Mouse (Mus musculus): ENCODE data around the gene Zdhhc18. TPM values are rescaled to one million over a fixed set of nuclear protein-coding genes. Genes with fewer than 3 reads are reported as not detected.
A peak's percentile ranks its signal among the peaks of the same experiment; 100 is the strongest.

Zdhhc18 gene
- total and polyA plus RNA-seq, 2 experiments from 2014 or later, result 1.7 to 11.4 TPM

GRCm38 (mm10) chr4:133686512-133686911 is 36.6 kb upstream of the Zdhhc18 start:
- no peak overlapping the region for H3K4me3 ChIP-seq (ENCODE audit: low read depth, low read length)
- WGBS, result 85% methylated on average over 11 of the region's 11 CpGs
- ATAC-seq (ENCODE audit: insufficient read depth, low read depth), result no peak
- H3K36me3 ChIP-seq (replicated peaks; ENCODE audit: control insufficient read depth, insufficient read depth, low read length), result peaks cover 96% of the 10 kb centered on the region
- no peak for TF ChIP-seq CTCF (IDR thresholded peaks at IDR 0.05; ENCODE audit: low read depth)
- H3K4me1 ChIP-seq (ENCODE audit: control insufficient read depth, insufficient read depth), result peaks cover 22% of the 10 kb centered on the region
- H3K27ac ChIP-seq (ENCODE audit: low read depth), result no peak overlapping the region
- no peak overlapping the region for H3K4me2 ChIP-seq (ENCODE audit: low read depth, low read length)
- H3K9ac ChIP-seq (replicated peaks; ENCODE audit: low read depth, low read length), result no peak overlapping the region
- no peaks in the 10 kb centered on the region for H3K27me3 ChIP-seq (ENCODE audit: control insufficient read depth, insufficient read depth, low read length)
- H3K9me3 ChIP-seq (replicated peaks; ENCODE audit: control insufficient read depth, low read length), result no peaks in the 10 kb centered on the region
- no peak for DNase-seq (ENCODE audit: low spot score)

DNA sequence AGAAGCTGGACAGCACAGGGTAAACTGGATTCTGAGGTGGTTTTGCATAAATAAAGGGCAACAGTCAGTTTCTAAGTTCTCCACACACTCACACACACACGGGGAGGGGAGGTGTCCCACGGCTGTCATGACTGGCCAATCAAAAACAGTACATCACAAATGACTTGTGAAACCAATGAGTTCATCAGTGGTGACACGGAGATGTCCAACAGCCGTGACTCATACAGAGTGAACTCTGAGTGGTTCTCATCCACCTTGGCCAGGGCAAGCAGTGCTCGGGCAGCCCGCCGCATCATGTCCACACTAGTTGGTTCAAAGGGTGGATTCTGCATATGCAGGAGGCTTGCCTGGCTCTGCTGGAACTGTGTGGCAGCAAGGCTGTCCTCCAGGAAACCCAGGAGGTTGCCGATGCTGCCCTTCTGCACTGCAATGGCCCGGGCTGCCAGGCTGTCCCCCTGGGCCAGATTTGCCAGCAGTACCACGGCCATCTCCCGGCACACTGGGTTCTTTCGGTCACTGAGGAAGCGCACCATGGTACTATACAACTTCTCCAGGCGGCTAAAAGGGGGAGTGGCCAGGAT is 30.3 kb upstream of the Zdhhc18 start:
- Histone ChIP-seq H3K27me3 (ENCODE audit: control insufficient read depth, insufficient read depth, low read length) (no peaks in the 10 kb centered on the region), H3K4me3 (ENCODE audit: low read depth, low read length) (no peak overlapping the region), H3K4me1 (ENCODE audit: control insufficient read depth, insufficient read depth) (peaks cover 10% of the 10 kb centered on the region), H3K4me2 (ENCODE audit: low read depth, low read length) (no peak overlapping the region), H3K36me3 (replicated peaks; ENCODE audit: control insufficient read depth, insufficient read depth, low read length) (peaks cover 59% of the 10 kb centered on the region), H3K9ac (replicated peaks; ENCODE audit: low read depth, low read length) (no peak overlapping the region), H3K9me3 (replicated peaks; ENCODE audit: control insufficient read depth, low read length) (no peaks in the 10 kb centered on the region), H3K27ac (ENCODE audit: low read depth) (no peak overlapping the region)
- 82% methylated on average over 14 of the region's 14 CpGs for WGBS
- no peak for TF ChIP-seq CTCF (IDR thresholded peaks at IDR 0.05; ENCODE audit: low read depth)
- TF ChIP-seq EP300 (IDR thresholded peaks at IDR 0.05; ENCODE audit: low read depth), result no peak
- ATAC-seq (ENCODE audit: insufficient read depth, low read depth) (no peak), DNase-seq (ENCODE audit: low spot score) (no peak)

- H3K4me1 ChIP-seq (ENCODE audit: control insufficient read depth, insufficient read depth), result peaks cover 17% of the 10 kb centered on the region
- no peak overlapping the region for H3K9ac ChIP-seq (replicated peaks; ENCODE audit: low read depth, low read length)
- no peaks in the 10 kb centered on the region for H3K27me3 ChIP-seq (ENCODE audit: control insufficient read depth, insufficient read depth, low read length)
- H3K27ac ChIP-seq (ENCODE audit: low read depth), result no peak overlapping the region
- ATAC-seq (ENCODE audit: insufficient read depth, low read depth) (no peak), DNase-seq (ENCODE audit: low spot score) (no peak)
- no peaks in the 10 kb centered on the region for H3K9me3 ChIP-seq (replicated peaks; ENCODE audit: control insufficient read depth, low read length)
- no peak for TF ChIP-seq CTCF (IDR thresholded peaks at IDR 0.05; ENCODE audit: low read depth)
- TF ChIP-seq EP300 (IDR thresholded peaks at IDR 0.05; ENCODE audit: low read depth), result no peak
- peaks cover 53% of the 10 kb centered on the region for H3K36me3 ChIP-seq (replicated peaks; ENCODE audit: control insufficient read depth, insufficient read depth, low read length)
- WGBS, result 82% methylated on average over 7 of the region's 7 CpGs
- H3K4me3 ChIP-seq (ENCODE audit: low read depth, low read length), result no peak overlapping the region
- no peak overlapping the region for H3K4me2 ChIP-seq (ENCODE audit: low read depth, low read length)
Observed at GRCm38 (mm10) chr4:133679629-133680028, 29.7 kb upstream of the Zdhhc18 start.

DNA sequence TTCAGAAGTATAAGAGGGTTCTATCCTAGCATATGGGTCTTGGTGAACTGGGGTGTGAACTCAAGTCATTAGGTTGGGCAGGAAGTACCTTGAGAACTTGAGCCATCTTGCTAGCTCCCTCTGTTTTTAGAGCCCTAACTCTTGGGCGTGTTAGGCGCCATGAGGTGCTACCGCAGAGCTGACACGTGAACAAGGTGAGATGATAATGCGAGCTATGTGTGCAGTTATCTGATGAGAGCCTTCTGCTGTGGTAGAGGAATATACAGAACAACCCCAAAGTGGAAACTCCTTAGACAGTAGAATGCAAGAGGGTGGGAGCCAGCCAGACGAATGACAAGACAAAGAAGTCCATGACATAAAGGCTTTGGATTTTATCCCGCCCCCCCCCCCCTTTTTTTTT is 27.3 kb upstream of the Zdhhc18 start:
- Histone ChIP-seq H3K4me2 (ENCODE audit: low read depth, low read length) (no peak overlapping the region), H3K9ac (replicated peaks; ENCODE audit: low read depth, low read length) (no peak overlapping the region; the same call in 1 of the 2 replicates), H3K27me3 (ENCODE audit: control insufficient read depth, insufficient read depth, low read length) (no peaks in the 10 kb centered on the region), H3K9me3 (replicated peaks; ENCODE audit: control insufficient read depth, low read length) (no peaks in the 10 kb centered on the region), H3K27ac (ENCODE audit: low read depth) (no peak overlapping the region), H3K36me3 (replicated peaks; ENCODE audit: control insufficient read depth, insufficient read depth, low read length) (peaks cover 29% of the 10 kb centered on the region), H3K4me1 (ENCODE audit: control insufficient read depth, insufficient read depth) (peaks cover 23% of the 10 kb centered on the region), H3K4me3 (ENCODE audit: low read depth, low read length) (no peak overlapping the region)
- no peak for TF ChIP-seq EP300 (IDR thresholded peaks at IDR 0.05; ENCODE audit: low read depth)
- no peak for ATAC-seq (ENCODE audit: insufficient read depth, low read depth)
- WGBS, result 71% methylated on average over 7 of the region's 7 CpGs
- no peak for DNase-seq (ENCODE audit: low spot score)

DNA sequence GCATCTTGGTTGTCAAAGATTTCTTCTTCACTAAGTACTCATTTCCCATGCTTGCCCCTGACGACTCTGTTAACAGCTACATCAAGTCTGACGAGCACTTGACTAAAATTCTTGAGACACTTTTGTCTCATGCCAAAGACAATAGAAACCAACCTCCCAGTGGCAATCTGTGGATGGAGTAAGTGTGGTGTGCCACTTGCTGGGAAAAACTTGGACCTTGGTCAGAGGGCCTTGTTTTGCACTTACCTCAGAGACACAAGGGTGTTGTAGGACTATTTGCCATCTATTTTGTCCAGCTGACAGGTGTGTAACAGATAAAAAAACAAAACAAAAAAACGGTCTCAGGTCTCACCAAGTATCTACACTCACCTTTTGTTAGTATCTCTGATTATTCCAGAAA is 26.2 kb upstream of the Zdhhc18 start:
- H3K9me3 ChIP-seq (replicated peaks; ENCODE audit: control insufficient read depth, low read length), result no peaks in the 10 kb centered on the region
- no peak overlapping the region for H3K4me3 ChIP-seq (ENCODE audit: low read depth, low read length)
- H3K4me1 ChIP-seq (ENCODE audit: control insufficient read depth, insufficient read depth), result peaks cover 29% of the 10 kb centered on the region
- H3K4me2 ChIP-seq (ENCODE audit: low read depth, low read length), result peak overlapping the region; percentile 26
- no peaks in the 10 kb centered on the region for H3K27me3 ChIP-seq (ENCODE audit: control insufficient read depth, insufficient read depth, low read length)
- DNase-seq (ENCODE audit: low spot score), result no peak
- ATAC-seq (ENCODE audit: insufficient read depth, low read depth), result no peak
- 16% methylated on average over 3 of the region's 3 CpGs for WGBS
- TF ChIP-seq CTCF (IDR thresholded peaks at IDR 0.05; ENCODE audit: low read depth) (no peak), EP300 (IDR thresholded peaks at IDR 0.05; ENCODE audit: low read depth) (no peak)
- H3K36me3 ChIP-seq (replicated peaks; ENCODE audit: control insufficient read depth, insufficient read depth, low read length), result peaks cover 22% of the 10 kb centered on the region
- 0 out of 2 replicates have a peak overlapping the region, but pooled peaks have one; percentile 18 for H3K9ac ChIP-seq (replicated peaks; ENCODE audit: low read depth, low read length)
- H3K27ac ChIP-seq (ENCODE audit: low read depth), result peak overlapping the region; percentile 72

- peaks cover 33% of the 10 kb centered on the region for H3K4me1 ChIP-seq (ENCODE audit: control insufficient read depth, insufficient read depth)
- H3K36me3 ChIP-seq (replicated peaks; ENCODE audit: control insufficient read depth, insufficient read depth, low read length), result peaks cover 16% of the 10 kb centered on the region
Observed at GRCm38 (mm10) chr4:133675594-133676016, 25.7 kb upstream of the Zdhhc18 start.

More at GRCm38 (mm10) chr4:133675594-133676016, 25.7 kb upstream of the Zdhhc18 start:
- Histone ChIP-seq H3K9ac (replicated peaks; ENCODE audit: low read depth, low read length) (0 out of 2 replicates have a peak overlapping the region, but pooled peaks have one; percentile 18), H3K27ac (ENCODE audit: low read depth) (peak overlapping the region; percentile 72), H3K9me3 (replicated peaks; ENCODE audit: control insufficient read depth, low read length) (no peaks in the 10 kb centered on the region), H3K27me3 (ENCODE audit: control insufficient read depth, insufficient read depth, low read length) (no peaks in the 10 kb centered on the region), H3K4me3 (ENCODE audit: low read depth, low read length) (no peak overlapping the region), H3K4me2 (ENCODE audit: low read depth, low read length) (peak overlapping the region; percentile 26)
- DNase-seq (ENCODE audit: low spot score) (peak; percentile 76), ATAC-seq (ENCODE audit: insufficient read depth, low read depth) (peak; percentile 39)
- TF ChIP-seq CTCF (IDR thresholded peaks at IDR 0.05; ENCODE audit: low read depth) (no peak), EP300 (IDR thresholded peaks at IDR 0.05; ENCODE audit: low read depth) (peak; percentile 49; the same call in 1 of the 2 replicates)
- 4% methylated on average over 5 of the region's 5 CpGs for WGBS
